Mouse (Mus musculus) cerebellum, adult 18-20 months (tissue): ENCODE measurements around the gene Preb.
A peak's percentile ranks its signal among the peaks of the same experiment; 100 is the strongest.

Source experiments
- DNase-seq, 2 experiments: peaks; one replicate each; pipeline ENCODE4 v3.0.0; 2021

Preb gene

DNA sequence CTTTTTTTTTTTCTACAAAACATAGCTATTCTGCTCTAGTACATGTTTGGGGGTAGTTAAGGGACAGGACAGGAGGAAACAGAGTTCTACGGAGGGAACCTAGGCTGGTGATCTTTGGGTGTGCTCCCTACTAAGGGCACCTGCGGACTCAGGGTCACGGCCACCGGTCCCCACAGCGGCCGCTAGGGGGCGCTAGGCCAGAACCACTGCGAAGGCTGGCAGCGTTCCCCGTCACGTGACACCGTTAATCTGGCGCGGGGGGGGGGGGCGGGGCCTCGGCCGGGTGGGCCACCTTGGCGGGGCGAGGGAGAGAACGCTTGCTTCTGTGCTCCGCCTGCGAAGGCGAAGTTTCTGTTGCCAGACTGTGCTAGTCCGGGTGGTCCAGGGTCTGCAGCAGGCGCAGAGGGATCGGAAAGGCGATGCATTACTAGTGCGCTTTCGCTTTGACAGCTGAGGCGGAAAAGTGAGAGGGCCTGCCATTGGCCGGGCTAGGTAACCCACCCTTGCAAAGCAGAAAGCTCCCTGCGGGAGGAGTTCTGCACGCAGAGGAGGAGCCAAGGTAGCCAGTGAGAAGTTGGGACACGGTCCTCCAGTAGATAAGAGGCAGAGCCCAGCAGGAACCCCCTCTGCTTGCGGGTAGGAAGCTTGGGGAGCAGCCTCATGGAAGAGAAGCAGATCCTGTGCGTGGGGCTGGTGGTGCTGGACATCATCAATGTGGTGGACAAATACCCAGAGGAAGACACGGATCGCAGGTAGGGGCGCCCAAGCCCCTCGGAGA lies 38.7 kb downstream of the Preb start, which contains the start of gene Khk:
Gene Khk, plus strand, starts transcription at position 176 of the 778 bp plus-strand sequence.
- peak; percentile 88 to 98 for DNase-seq

DNA sequence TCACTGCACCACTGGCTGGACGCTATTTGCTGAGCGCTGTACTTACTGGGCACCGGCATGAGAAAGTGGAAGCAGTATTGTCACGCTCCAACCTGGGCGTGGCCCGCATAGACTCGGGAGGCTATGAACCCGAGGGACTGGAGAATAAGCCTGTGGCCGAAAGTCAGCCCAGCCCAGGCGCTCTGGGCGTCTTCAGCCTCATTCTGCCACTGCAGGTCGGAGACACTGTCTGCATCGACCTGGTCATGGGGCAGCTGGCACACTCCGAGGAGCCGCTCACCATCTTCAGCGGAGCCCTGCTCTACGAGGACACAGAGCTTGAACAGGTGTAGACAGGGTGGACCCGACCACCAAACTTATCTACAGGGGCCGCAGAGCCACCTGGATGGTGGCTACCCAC lies 39.5 kb downstream of the Preb start:
- DNase-seq, result no peak

DNA sequence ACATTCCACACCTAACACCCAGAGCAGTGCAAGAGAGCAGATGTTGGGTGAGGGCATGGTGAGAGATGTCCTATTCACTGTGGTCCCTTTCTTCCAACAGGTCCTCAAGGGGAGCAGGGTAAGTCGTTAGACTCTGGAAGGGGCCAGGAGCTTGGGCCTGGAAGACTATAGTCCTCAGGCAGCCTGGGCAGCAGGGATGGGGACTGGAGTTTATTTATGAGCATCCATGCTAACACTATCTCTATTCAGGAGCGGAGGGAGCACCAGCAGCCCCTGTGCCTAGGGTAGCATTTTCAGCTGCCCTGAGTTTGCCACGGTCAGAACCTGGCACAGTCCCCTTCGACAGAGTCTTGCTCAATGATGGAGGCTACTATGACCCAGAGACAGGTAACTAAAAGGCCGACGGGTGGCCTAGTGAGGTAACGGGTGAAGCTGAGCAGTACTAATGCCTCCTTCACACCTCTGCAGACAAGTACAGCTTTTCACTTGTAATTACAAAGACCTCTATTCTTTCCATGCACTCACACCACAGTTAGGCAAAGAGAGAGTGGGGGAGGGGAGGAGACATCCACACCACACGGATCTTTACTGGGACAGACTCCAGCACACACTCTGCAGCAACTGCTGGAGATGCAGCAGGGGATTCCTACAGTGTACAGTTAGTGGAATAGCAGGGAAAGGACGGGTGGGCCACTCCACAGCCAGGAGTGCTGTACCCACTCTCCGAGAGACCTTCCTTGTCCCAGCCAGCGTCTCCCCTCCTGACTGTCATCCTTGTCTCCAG lies 40.1 kb downstream of the Preb start:
- no peak for DNase-seq

DNA sequence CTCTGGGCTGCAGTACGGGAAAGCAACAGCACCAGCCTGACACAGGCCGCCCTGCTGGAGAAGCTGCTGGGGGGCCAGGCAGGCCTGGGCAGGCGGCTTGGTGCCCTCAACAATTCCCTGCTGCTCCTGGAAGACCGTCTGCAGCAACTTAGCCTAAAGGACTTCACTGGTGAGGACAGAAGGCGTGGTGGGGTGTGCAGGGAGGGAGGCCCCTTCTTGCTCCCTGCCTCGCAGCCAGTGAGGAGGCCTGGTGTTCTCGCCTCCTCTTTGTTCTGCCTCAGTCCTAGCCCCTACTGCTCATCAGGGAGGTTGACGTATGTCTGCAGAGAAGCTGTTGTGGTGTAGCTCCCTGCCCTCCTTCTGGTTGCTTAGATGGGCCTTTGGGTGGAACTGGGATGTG lies 41.5 kb downstream of the Preb start:
- DNase-seq, result no peak

DNA sequence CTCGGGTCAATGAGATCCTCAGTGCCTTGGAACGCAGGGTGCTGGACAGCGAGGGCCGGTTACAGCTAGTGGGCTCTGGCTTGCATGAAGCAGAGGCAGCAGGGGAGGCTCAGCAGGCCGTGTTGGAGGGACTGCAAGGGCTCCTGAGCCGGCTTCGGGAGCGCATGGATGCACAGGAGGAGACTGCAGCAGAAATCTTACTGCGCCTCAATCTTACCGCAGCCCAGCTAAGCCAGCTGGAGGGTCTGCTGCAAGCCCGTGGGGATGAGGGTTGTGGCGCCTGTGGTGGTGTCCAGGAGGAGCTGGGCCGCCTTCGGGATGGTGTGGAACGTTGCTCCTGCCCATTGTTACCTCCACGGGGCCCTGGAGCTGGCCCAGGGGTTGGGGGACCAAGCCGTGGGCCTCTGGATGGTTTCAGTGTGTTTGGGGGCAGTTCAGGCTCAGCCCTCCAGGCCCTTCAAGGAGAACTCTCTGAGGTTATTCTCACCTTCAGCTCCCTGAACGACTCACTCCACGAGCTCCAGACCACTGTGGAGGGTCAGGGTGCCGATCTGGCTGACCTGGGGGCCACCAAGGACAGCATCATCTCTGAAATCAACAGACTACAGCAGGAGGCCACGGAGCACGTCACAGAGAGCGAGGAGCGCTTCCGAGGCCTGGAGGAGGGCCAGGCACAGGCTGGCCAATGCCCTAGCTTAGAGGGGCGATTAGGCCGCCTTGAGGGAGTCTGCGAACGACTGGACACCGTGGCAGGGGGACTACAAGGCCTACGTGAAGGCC lies 42.1 kb downstream of the Preb start:
- no peak for DNase-seq

DNA sequence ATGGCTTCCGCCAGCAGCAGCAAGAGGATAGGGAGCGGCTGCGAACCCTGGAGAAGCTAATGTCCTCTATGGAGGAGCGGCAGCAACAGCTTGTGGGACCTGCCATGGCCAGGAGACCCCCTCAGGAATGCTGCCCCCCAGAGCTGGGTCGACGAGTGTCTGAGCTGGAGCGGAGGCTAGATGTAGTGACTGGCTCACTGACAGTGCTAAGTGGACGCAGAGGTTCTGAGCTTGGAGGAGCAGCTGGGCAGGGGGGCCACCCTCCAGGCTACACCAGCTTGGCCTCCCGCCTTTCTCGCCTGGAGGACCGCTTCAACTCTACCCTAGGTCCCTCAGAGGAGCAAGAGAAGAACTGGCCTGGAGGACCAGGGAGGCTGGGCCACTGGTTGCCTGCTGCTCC lies 42.8 kb downstream of the Preb start:
- no peak for DNase-seq

DNA sequence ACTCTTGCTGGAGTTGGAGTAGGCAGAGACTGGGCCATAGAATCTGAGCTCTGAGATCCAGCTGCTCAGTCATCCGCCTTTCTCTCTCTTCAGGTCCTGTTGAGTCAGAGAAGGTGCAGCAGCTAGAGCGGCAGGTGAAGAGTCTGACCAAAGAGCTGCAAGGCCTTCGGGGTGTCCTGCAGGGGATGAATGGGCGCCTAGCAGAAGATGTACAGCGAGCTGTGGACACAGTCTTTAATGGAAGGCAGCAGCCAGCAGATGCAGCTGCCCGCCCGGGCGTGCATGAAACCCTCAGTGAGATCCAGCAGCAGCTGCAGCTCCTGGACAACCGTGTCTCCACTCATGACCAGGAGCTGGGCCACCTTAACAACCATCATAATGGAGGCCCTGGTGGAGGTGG lies 43.3 kb downstream of the Preb start:
- no peak for DNase-seq

DNA sequence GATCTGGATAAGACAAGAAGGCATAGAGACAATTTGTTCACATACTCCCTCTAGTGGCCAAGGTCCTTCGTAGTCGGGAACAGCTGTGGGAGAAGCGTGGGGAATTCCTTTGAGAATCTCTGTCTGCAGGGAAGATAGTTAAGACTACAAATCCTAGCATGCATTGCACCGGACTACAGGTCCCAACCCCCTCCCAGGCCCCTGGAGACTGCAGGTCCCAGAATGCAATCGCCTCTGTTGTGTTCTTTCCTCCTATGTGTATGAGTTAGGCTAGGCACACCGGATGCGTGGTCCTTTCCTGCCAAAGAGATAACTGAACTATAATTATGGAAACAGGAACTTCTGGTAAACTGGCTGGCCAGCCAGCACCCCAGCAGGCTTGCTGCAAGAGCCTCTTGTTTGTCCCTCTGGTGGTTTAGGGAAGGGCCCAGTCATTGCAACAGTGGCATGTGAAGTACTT lies 44.2 kb downstream of the Preb start:
- DNase-seq, result peak; percentile 80 to 88

DNA sequence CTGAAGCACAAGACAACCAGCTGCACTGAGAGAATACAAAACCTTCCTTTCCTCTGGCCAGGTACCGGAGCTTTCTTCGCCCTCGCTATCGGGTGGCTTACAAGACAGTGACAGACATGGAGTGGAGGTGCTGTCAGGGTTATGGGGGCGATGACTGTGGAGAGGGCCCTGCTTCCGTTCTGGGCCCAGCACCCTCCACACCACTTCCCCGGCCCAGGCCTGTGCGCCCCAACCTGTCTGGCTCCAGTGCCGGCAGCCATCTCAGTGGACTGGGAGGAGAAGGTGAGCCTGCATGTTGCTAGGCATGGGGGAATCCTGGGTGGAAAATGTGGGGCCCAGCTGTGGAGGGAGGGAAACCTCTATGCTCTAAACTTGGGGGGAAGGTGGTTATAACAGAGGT lies 44.7 kb downstream of the Preb start:
- no peak for DNase-seq

DNA sequence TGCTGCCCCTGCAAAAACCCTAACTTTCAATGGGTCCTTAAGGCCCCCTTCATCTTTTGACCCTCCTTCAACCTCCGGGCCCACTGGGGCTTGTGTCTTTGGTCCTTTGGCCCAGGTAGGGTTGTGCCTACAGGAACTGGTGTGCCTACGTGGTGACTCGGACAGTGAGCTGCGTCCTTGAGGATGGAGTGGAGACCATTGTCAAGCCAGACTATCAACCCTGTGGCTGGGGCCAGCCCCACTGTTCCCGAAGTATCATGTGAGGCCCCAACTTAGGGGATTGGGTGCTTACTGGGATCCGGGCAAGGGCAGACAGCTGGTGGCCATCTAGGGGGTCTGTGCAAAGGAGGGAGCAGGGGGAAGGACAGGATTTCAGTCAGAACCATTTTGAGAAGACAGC lies 45.3 kb downstream of the Preb start:
- no peak for DNase-seq

DNA sequence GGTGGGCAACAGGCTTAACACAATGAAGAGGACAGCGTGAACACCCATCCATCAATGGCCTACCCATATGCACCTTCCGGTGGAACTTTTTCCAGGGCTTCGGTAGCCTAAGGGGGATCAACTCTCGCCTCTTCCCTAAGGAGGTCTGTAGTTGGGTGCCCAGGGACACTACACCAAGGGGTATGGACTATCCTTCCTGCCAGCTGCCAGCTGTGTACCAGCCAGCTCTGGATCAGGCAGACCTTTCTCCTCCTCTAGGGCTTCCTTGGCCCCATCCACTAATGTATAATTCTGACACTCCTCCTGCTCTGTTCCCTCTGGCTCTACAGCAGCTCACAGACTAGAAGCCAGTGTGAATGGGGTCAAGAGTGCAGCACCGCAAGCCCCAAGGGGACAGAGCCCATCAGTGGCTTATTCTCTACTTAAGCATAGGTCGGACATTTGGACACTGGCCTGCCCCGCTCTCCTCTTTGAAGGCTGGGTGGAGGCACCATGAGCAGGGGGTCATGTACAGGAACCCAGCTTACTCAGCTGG lies 46.0 kb downstream of the Preb start:
- no peak for DNase-seq

DNA sequence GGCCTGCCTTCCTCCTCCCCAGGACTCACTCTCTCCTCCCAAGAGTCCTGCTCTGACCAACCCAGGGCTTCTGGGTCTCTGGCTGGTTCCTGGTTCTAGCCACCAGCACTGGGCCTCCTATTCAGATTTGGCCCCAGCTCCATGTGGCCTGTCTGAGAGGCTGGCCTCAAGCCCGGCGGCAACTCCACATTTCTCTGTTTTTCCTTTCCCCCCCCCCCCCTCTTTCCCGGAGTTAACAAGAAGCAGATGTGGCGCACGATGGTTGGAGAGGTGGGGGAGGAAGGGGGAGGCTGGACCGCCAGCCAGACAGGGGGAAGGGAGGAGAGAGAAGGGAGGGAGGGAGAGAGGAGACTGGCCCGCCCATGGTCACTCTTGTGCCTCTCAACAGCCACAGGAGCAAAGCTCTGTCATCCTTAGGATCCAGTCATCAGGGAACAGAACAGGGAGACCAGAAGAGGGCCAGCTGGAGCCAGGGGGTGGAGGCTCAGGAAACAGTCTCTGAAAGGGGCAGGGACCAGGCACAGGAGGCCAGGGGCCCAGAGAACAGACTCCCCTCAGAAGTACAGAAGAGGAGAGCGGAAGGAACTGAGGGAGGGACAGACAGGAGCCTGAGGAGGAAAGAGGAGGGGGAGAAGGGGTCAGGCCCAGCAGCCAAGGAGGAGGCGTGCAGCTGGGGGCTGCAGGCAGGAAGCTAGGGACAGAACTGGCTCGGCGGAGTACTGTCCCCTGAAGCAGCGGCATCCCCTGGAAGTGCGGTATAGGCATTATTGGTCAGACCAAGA lies 46.9 kb downstream of the Preb start, which contains the start of gene Emilin1:
Gene Emilin1, plus strand, starts transcription at position 343 of the 782 bp plus-strand sequence.
- DNase-seq, result no peak

DNA sequence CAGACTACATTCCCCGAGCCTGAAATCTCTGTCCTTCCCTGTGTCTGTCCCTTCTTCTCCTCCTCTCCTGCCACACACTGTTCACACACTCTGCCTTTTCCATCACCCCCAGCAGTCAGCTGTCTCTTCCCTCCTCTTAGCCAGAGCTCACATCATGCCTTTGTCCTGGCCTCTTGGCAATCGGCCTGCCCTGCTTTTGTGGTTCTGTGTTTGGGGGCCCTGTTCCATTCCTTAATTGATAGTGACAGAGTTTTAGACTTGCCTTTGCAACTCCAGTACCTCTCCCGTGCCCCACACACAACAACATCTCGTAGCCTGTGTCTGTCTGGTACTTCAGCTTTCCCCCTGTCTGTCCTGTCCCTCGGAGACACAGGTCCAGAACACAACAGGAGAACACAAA lies 48.0 kb downstream of the Preb start:
- no peak for DNase-seq

DNA sequence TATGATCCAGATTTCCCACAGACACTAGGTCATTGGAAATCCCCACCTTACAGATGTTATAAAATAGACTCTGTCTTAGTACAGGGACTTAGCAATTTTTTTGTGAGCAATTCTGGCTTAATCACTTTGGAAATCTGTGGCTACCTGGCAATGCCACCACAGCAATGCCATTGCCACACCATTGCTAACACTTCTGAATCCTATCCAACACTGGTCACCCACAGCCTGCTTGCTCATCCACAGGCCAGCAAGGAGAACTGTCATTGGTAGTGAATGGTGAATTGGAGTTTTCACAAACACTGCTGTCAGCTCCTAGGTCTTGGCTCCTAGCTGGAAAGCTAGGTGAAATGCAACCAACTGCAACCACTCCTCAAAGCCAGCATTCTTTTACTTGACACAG lies 49.7 kb downstream of the Preb start:
- no peak for DNase-seq

DNA sequence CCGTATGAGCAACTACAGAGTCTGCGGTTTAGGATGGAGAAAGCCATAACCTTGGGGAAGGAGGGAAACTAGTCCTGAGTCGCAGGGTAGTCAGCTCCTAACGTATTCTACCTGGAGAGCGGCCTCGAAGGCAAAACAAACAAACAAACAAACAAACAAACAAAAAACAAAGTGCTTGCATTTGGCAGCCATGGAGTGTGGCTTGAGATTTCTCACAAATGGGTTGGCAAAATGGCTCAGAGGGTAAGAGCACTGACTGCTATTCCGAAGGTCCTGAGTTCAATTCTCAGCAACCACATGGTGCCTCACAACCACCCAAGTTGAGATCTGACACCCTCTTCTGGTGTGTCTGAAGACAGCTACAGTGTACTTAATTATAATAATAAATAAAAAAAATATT lies 50.3 kb downstream of the Preb start:
- DNase-seq, result no peak

DNA sequence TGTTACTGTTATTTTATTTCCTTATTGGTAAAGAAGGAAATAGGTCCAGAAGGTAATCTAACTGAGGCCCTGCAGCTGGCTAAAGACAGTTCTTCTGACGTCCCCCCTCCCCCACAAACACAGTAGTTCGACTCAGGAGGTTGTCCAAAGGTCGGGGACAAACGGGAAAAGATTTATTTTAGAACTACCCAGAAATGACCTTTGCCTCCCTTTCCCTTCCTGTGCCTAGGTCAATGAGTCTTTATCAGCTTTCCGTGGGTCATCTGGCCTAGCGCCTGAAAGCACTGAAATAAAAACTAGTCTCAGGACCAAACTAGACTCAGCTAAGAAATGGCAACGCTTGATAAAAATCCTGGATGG lies 50.9 kb downstream of the Preb start:
- no peak for DNase-seq

DNA sequence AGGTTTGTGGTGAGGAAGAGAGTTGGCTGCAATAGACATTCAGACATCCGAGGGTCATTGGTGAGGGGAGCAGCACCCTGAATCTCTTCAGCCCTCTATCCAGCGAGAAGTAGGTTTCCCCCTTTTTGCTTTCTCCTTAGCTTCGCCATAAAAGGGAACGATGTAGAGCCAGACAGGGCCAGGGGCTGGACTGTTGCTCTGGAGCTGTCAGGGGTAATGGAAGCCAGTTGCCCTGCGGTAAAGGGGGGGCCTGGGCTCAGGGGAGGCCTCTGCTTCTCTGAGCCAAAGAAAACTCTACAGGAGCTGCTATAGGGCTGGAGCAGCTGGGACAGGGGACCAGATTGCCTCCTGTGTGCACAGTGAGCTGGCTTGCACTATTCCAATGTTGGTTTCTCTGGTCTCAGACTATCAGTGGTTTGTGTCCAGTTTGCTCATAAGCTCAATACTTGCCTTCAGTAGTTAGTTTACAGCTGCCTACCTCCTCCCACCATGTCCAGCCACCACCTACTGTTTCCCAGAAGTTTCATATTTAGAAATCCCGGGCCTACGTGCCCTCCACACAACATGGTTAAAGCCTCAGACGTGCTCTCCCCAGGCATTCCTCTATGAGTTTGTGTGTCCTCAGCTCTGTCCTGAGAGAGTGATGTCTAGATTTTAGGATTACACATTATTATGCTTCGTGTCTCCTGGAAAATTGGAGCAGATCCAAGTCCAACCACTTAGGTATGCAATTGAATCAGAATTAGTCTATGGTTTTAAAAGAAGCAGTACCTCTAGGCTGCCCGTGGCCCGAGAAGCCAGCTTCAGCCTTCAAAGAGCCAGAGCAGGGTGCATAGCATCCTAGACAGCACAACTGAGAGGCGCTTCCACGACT lies 51.5 kb downstream of the Preb start:
- DNase-seq, result no peak

DNA sequence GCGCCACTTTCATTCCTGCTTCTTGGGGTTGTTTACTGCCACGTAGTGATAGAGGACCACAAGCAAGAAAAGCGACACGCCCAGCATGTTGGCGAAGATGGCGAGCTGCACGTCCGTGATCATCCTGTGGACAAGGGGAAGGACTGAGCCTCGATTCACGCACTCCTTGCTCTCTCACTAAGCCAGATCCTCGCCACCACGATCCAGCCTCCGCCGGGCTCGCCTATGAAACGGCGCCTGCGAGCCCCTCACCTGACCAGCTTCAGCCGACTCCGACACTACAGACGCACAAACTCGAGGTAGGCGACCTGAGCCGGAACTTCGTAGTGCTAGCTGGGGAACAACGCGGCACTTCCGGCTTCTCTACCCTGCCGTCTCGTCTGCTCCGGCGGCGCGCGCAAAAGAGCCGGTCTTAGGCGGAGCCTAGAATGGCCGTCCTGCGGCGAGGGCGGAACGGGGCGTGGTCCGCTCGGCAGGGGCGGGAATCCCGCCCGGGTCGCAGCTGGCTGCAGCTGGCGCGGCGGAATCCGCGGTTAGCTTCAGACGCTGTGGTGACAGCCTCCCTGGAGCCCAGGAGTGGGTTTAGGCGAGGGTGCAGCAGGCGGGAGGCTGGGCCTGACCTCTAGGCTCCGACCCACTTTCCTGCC lies 52.6 kb downstream of the Preb start, which contains the start of gene Ost4:
Gene Ost4, minus strand, starts transcription at position 376 of the 647 bp plus-strand sequence.
- peak; percentile 93 to 95 for DNase-seq

DNA sequence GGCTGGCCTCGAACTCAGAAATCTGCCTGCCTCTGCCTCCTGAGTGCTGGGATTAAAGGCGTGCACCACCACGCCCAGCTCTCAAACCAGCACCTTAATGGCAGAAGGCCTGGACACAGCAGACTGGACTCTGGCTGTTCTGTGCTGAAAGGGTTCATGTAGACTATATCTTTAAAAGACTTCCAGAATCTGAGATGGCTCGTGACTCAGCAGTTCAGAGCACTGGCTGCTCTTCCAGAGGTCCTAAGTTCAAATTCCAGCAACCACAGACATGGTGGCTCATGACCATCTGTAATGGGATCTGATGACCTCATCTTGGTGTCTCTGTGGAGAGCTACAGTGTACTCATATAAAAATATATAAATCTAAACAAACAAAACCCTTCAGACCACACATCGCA lies 58.3 kb downstream of the Preb start:
- no peak for DNase-seq
